Mouse (Mus musculus) kidney, adult 2 months (tissue): ENCODE data around the gene Pcsk2. TPM values are rescaled to one million over a fixed set of nuclear protein-coding genes. Genes with fewer than 3 reads are reported as not detected.

ENCODE experiments used
- DNase-seq: peaks from one replicate; pipeline ENCODE4 v3.0.0; 2021
- H3K27ac ChIP-seq: fragments of 200-500 bp; 2 replicates; pipeline ENCODE4 v1.5.1; 2012; ENCODE audit warnings: low read depth, low read length, control low read depth, inconsistent platforms; ENCODE audit not compliant: insufficient read depth
- H3K27me3 ChIP-seq: fragments of 200-500 bp; replicated peaks from 2 replicates; pipeline ENCODE4 v1.6.1; 2012; ENCODE audit warnings: mild to moderate bottlenecking, moderate library complexity, low read length, inconsistent platforms; ENCODE audit not compliant: control insufficient read depth, insufficient read depth
- H3K36me3 ChIP-seq: fragments of 200-500 bp; 2 replicates; pipeline ENCODE4 v1.6.1; 2012; ENCODE audit warnings: mild to moderate bottlenecking, moderate library complexity, low read length, inconsistent platforms; ENCODE audit not compliant: control insufficient read depth, insufficient read depth
- H3K4me1 ChIP-seq: fragments of 200-500 bp; 2 replicates; pipeline ENCODE4 v1.6.1; 2011; ENCODE audit warnings: low read length; ENCODE audit not compliant: control insufficient read depth, insufficient read depth
- H3K4me3 ChIP-seq: fragments of 200-500 bp; 2 replicates; pipeline ENCODE4 v1.5.1; 2011; ENCODE audit warnings: mild to moderate bottlenecking, low read depth, low read length, control low read depth; ENCODE audit not compliant: insufficient read depth
- CTCF ChIP-seq: fragments of 200-500 bp; conservative IDR thresholded peaks from 2 replicates; pipeline ENCODE4 v1.5.1; 2011; ENCODE audit warnings: low read depth, mild to moderate bottlenecking, control low read depth, low read length, moderate library complexity, mixed read lengths; ENCODE audit not compliant: insufficient read depth, insufficient read length
- POLR2A ChIP-seq: fragments of 200-500 bp; IDR thresholded peaks from one replicate; pipeline ENCODE4 v1.6.1; 2011; ENCODE audit warnings: low read depth, low read length, control low read depth
- WGBS: fragments of 180-500 bp; shearing (Covaris S2); methylation state at CpG from one replicate; pipeline ENCODE4 v1.1.7; 2018; 5-methylcytosine and 5-hydroxymethylcytosine counted together
- polyA plus RNA-seq: library from polyadenylated mRNA; depleted of rRNA; stranded (reverse); fragments of >200 nt; gene quantifications from 2 replicates; pipeline ENCODE4 v1.2.3, GENCODE M21; 2012

Pcsk2 gene
- polyA plus RNA-seq, 1 experiment = 0.11 TPM

DNA sequence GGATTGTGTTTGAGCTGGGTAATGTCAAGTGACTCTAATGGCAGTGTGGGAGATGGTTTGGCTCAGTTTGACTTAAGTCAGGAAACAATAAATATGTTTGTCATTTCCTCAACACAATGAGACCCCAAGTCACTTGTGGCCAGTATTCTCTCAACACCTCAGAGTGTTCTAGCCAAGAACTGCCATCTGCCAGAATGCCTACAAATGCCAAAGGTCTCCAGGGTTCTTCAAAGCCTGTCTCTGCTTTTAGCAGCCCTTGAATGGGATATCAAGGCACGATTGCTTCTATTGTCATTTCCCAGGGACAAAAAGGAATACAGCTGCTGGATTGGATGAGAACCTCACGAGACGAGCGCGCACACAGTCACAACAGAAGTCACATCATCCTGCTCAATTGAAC, 100.0 kb downstream of the Pcsk2 start:
- no peak overlapping the region for H3K4me3 ChIP-seq
- no peaks in the 10 kb centered on the region for H3K27me3 ChIP-seq
- TF ChIP-seq POLR2A = no peak
- no peak for TF ChIP-seq CTCF
- no peaks in the 10 kb centered on the region for H3K36me3 ChIP-seq
- no peak for DNase-seq
- H3K27ac ChIP-seq = no peak overlapping the region
- no peaks in the 10 kb centered on the region for H3K4me1 ChIP-seq
- 83% methylated on average over 5 of the region's 5 CpGs for WGBS

- Histone ChIP-seq H3K4me1 (0 out of 2 replicates have a peak, but pooled peaks cover 3% of the 10 kb centered on the region), H3K36me3 (no peaks in the 10 kb centered on the region), H3K27ac (no peak overlapping the region), H3K27me3 (no peaks in the 10 kb centered on the region), H3K4me3 (no peak overlapping the region)
- WGBS = 93% methylated on average over 4 of the region's 4 CpGs
- DNase-seq = no peak
- TF ChIP-seq POLR2A = no peak
These were observed 108.7 kb downstream of the Pcsk2 start for GRCm38 (mm10) chr2:143654621-143655020.

- 59% methylated on average over 4 of the region's 4 CpGs for WGBS
- 0 out of 2 replicates have a peak, but pooled peaks cover 3% of the 10 kb centered on the region for H3K4me1 ChIP-seq
- DNase-seq = no peak
- no peaks in the 10 kb centered on the region for H3K36me3 ChIP-seq
- H3K27ac ChIP-seq = no peak overlapping the region
- no peaks in the 10 kb centered on the region for H3K27me3 ChIP-seq
- H3K4me3 ChIP-seq = no peak overlapping the region
- TF ChIP-seq POLR2A (no peak), CTCF (no peak)
These were observed 111.0 kb downstream of the Pcsk2 start for GRCm38 (mm10) chr2:143656968-143657367.

- Histone ChIP-seq H3K4me1 (no peaks in the 10 kb centered on the region), H3K36me3 (no peaks in the 10 kb centered on the region), H3K27me3 (no peaks in the 10 kb centered on the region), H3K27ac (no peak overlapping the region), H3K4me3 (no peak overlapping the region)
- no peak for DNase-seq
- no peak for TF ChIP-seq CTCF
- TF ChIP-seq POLR2A = no peak
- WGBS = 86% methylated on average over 5 of the region's 5 CpGs
These were observed 120.8 kb downstream of the Pcsk2 start for GRCm38 (mm10) chr2:143666785-143667184.

- Histone ChIP-seq H3K4me3 (no peak overlapping the region), H3K36me3 (no peaks in the 10 kb centered on the region), H3K27ac (no peak overlapping the region), H3K4me1 (peaks cover 8% of the 10 kb centered on the region), H3K27me3 (no peaks in the 10 kb centered on the region)
- DNase-seq = no peak
- TF ChIP-seq CTCF (no peak), POLR2A (no peak)
- 92% methylated on average over 4 of the region's 4 CpGs for WGBS
These were observed 131.9 kb downstream of the Pcsk2 start for GRCm38 (mm10) chr2:143677869-143678268.

DNA sequence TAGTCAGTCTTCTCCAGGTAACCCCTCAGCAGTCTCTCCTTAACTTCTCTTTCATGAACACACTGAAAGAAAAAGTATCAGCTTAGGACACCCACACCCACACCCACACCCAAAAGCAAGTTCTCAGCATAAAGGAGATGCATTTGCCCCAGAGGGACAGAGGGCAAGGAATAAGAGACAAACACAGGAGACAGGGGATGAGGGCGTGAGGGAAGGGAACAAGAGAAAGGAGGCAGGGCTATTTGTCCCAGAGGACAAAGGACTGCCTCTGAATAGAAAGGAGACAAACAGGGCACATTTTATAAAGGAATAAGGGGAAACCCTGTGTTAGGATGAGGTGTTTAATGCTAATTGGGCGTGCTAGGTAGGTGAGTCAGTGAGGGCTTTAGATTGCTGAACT, 133.6 kb downstream of the Pcsk2 start:
- H3K4me3 ChIP-seq = no peak overlapping the region
- TF ChIP-seq CTCF (no peak), POLR2A (no peak)
- peaks cover 9% of the 10 kb centered on the region for H3K4me1 ChIP-seq
- H3K27me3 ChIP-seq = no peaks in the 10 kb centered on the region
- H3K36me3 ChIP-seq = no peaks in the 10 kb centered on the region
- 79% methylated on average over 2 of the region's 2 CpGs for WGBS
- H3K27ac ChIP-seq = no peak overlapping the region
- DNase-seq = no peak

- no peak for TF ChIP-seq CTCF
- no peak for TF ChIP-seq POLR2A
- Histone ChIP-seq H3K4me3 (no peak overlapping the region), H3K27ac (no peak overlapping the region), H3K4me1 (peaks cover 9% of the 10 kb centered on the region), H3K36me3 (no peaks in the 10 kb centered on the region), H3K27me3 (no peaks in the 10 kb centered on the region)
- 41% methylated on average over 8 of the region's 8 CpGs for WGBS
- DNase-seq = peak; percentile 85
These were observed 136.1 kb downstream of the Pcsk2 start for GRCm38 (mm10) chr2:143681873-143682555.
